Mouse (Mus musculus) stomach, embryonic 14.5 days (tissue): Measurements from ENCODE around the gene Smim6. TPM values are rescaled to one million over a fixed set of nuclear protein-coding genes. Genes with fewer than 3 reads are reported as not detected.

Experiments
- ATAC-seq: fragments of 200-750 bp; cut with Nextera tagmentation; 2 replicates; pipeline ENCODE4 v1.8.0; 2017; ENCODE audit warnings: low read depth, moderate TSS enrichment; ENCODE audit not compliant: insufficient number of reproducible peaks, insufficient read depth, low FRiP score
- H3K27ac ChIP-seq: fragments of 300-500 bp; sonication (generic); 2 replicates; pipeline ENCODE4 v1.5.1; 2014; ENCODE audit warnings: mild to moderate bottlenecking, low read length, moderate library complexity, mixed read lengths
- H3K27me3 ChIP-seq: fragments of 300-500 bp; sonication (generic); 2 replicates; pipeline ENCODE4 v1.6.1; 2014; ENCODE audit warnings: low read length, control low read depth, mixed read lengths; ENCODE audit not compliant: control insufficient read depth, insufficient read depth
- H3K36me3 ChIP-seq: fragments of 300-500 bp; sonication (generic); 2 replicates; pipeline ENCODE4 v1.6.1; 2014; ENCODE audit warnings: mild to moderate bottlenecking, control low read depth, low read length, moderate library complexity, mixed read lengths; ENCODE audit not compliant: control insufficient read depth, insufficient read depth
- H3K4me1 ChIP-seq: fragments of 300-500 bp; sonication (generic); 2 replicates; pipeline ENCODE4 v1.6.1; 2014; ENCODE audit warnings: low read length, control low read depth, mixed read lengths; ENCODE audit not compliant: control insufficient read depth, insufficient read depth
- H3K4me2 ChIP-seq: fragments of 300-500 bp; sonication (generic); replicated peaks from 2 replicates; pipeline ENCODE4 v1.6.1; 2014; ENCODE audit warnings: low read depth, low read length, control low read depth
- H3K4me3 ChIP-seq: fragments of 300-500 bp; sonication (generic); 2 replicates; pipeline ENCODE4 v1.5.1; 2014; ENCODE audit warnings: low read depth, low read length, control low read depth
- H3K9ac ChIP-seq: fragments of 300-500 bp; sonication (generic); replicated peaks from 2 replicates; pipeline ENCODE4 v1.6.1; 2014; ENCODE audit warnings: low read depth, mild to moderate bottlenecking, control low read depth, low read length, moderate library complexity, mixed read lengths
- H3K9me3 ChIP-seq: fragments of 300-500 bp; sonication (generic); 2 replicates; pipeline ENCODE4 v1.6.1; 2016; ENCODE audit warnings: low read depth, low read length, control low read depth; ENCODE audit not compliant: control insufficient read depth
- WGBS: fragments of 180-500 bp; shearing (Covaris S2); extraction: QIAGEN DNeasy Blood & Tissue Kit; methylation state at CpG from one replicate; pipeline ENCODE4 v1.1.7; 2014; 5-methylcytosine and 5-hydroxymethylcytosine counted together
- polyA plus RNA-seq: library from polyadenylated mRNA; unstranded; fragments of >200 nt; fragmentation: Nextera tagmentation; extraction: Ambion mirVana; gene quantifications from 2 replicates; pipeline ENCODE4 v1.2.1, GENCODE M21; 2014

The Smim6 gene
- polyA plus RNA-seq, 1 experiment from 2014 or later = 35.9 TPM

DNA sequence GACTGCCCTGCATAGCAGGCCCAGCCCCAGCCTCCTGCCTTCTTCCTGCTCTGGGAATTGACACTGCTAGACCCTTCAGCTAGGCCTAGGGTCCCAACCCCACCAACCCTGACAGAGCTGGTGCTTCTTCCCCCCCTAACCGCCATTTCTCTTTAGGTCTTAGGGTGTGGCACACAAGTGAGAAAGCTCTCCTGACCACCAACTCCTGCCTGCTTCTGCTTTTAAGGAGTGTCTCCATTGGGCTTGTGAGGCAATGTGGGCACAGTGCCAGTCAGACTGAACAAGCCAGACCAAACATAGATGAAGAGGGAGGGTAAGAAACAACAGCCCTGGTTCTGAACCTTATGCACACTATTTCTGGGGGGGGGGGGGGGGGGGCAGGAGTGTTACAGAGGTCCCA, 9.0 kb upstream of the Smim6 start:
- no peak for ATAC-seq
- Histone ChIP-seq H3K27me3 (no peaks in the 10 kb centered on the region), H3K4me3 (no peak overlapping the region), H3K9ac (no peak overlapping the region), H3K36me3 (no peaks in the 10 kb centered on the region), H3K4me1 (peaks cover 38% of the 10 kb centered on the region), H3K9me3 (no peaks in the 10 kb centered on the region), H3K27ac (peak overlapping the region; percentile 10; the same call in 1 of the 2 replicates), H3K4me2 (no peak overlapping the region)
- 81% methylated on average over 1 of the region's 1 CpGs for WGBS

DNA sequence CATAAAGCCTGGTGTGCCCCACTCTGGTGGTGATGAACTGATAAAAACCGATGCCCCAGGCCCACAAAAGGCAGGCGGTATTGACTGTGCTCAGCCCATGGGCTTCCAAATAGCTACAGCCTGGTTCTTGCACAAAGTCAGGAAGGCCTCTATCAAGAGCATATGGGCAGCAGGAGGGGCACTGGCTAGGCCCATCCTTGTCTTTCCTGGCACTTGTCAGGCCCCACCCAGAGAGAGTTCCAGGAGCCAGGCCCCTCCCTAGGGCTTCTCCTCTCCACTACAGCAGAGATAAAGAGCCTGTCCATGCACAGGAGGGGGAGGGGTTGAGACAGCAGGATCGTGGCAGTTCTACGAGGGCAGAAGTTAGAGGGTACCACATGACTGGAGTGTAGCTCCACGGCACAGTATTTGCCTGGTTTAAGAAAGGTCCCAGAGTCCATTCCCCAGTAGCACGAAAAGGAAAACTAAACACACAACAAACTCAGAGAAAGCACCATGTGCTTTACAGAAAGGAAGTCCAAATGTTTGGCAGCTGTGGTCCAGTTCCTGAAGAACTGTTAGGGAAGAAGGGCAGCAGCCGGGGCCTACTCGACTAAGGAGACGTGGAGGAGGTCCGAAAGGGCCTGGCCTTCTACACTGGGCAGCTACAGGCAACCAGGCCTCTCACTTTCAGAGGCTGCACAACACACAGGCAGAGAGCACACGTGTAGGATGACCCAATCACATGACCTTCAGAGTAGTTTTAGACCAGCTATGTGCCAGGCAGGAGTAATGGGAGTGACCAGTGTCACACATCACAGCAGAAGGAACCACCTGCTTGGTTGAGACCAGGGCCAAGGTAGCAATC, 8.2 kb upstream of the Smim6 start:
- no peaks in the 10 kb centered on the region for H3K27me3 ChIP-seq
- no peak overlapping the region for H3K4me2 ChIP-seq
- H3K4me3 ChIP-seq = no peak overlapping the region
- no peak overlapping the region for H3K9ac ChIP-seq
- 0 out of 2 replicates have a peak overlapping the region, but pooled peaks have one; percentile 81 for H3K27ac ChIP-seq
- H3K9me3 ChIP-seq = no peaks in the 10 kb centered on the region
- H3K4me1 ChIP-seq = peaks cover 38% of the 10 kb centered on the region
- peak; percentile 59; the same call in 1 of the 2 replicates for ATAC-seq
- WGBS = 51% methylated on average over 11 of the region's 11 CpGs
- H3K36me3 ChIP-seq = 0 out of 2 replicates have a peak, but pooled peaks cover 5% of the 10 kb centered on the region

GRCm38 (mm10) chr11:115904231-115904955, 7.4 kb upstream of the Smim6 start:
- no peak for ATAC-seq
- WGBS = 64% methylated on average over 8 of the region's 8 CpGs

DNA sequence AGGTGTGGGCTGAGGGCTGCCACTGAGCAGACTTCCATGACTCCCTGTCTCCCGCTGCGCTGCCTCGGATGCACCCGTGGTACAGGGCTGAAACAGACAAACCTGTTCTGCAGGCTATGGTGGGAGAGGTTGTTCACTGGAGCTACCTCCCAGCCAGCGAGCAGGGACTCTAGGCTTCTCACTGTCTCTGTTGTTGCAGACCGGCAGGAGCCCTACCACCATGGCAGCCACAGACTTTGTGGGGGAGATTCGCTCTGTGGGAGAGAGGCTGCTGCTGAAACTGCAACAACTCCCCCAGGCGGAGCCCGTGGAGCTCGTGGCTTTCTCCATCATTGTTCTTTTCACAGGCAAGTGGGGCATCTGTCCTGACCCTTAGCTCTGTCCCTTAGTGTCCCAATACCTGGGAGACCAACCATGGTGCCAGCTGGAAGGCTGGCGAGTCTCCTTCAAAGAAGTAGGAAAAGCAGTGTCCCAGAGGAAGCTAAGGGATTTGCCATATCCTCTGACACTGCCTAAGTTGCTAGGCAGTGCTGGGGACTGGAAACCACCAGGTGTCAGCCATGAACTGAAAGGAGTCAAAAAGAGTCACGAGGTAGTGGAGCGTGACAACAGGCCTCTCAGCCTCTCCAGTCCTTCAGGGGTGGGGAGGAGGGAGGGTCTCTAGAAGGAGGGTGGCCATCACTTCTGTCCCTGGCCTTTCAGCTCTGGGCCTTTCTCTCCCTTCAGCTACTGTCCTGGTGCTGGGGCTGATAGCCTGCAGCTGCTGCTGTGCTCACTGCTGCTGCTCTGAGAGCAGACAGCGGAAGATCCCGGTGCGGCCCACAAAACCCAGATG, 6.6 kb upstream of the Smim6 start:
- Histone ChIP-seq H3K27me3 (no peaks in the 10 kb centered on the region), H3K27ac (peak overlapping the region; percentile 81), H3K36me3 (0 out of 2 replicates have a peak, but pooled peaks cover 5% of the 10 kb centered on the region), H3K4me2 (no peak overlapping the region; the same call in 1 of the 2 replicates), H3K9me3 (no peaks in the 10 kb centered on the region), H3K4me3 (no peak overlapping the region), H3K9ac (no peak overlapping the region; the same call in 1 of the 2 replicates), H3K4me1 (peaks cover 31% of the 10 kb centered on the region)
- ATAC-seq = 0 out of 2 replicates have a peak, but pooled peaks have one; percentile 29
- 47% methylated on average over 16 of the region's 16 CpGs for WGBS

More at GRCm38 (mm10) chr11:115904231-115904955, 7.4 kb upstream of the Smim6 start:
- H3K9me3 ChIP-seq = no peaks in the 10 kb centered on the region
- H3K4me3 ChIP-seq = no peak overlapping the region
- peaks cover 38% of the 10 kb centered on the region for H3K4me1 ChIP-seq
- H3K27me3 ChIP-seq = no peaks in the 10 kb centered on the region
- no peak overlapping the region for H3K9ac ChIP-seq
- no peak overlapping the region; the same call in 1 of the 2 replicates for H3K4me2 ChIP-seq
- H3K36me3 ChIP-seq = 0 out of 2 replicates have a peak, but pooled peaks cover 5% of the 10 kb centered on the region
- H3K27ac ChIP-seq = peak overlapping the region; percentile 81

DNA sequence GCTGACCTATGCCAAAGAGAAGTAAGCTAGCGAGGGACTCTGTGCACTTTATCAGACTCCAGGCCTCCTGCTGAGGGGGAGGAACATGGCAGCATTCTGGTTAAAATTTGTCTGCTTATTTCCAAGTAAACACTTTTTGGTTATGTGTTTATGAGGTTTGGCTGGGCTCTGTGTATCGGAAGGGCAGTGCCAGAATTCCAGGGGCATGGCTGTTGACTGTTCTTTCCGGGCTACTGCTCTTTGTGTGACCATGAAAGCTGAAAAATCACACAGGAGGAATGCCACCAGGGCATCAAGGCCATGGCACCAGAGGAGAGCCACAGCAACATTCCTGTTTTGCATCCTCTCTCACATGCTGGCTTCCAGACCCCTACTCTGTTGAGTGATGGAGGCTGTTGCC, 5.7 kb upstream of the Smim6 start:
- Histone ChIP-seq H3K36me3 (0 out of 2 replicates have a peak, but pooled peaks cover 5% of the 10 kb centered on the region), H3K9ac (no peak overlapping the region), H3K9me3 (no peaks in the 10 kb centered on the region), H3K27ac (peak overlapping the region; percentile 81; the same call in 1 of the 2 replicates), H3K4me2 (no peak overlapping the region), H3K4me3 (no peak overlapping the region), H3K4me1 (peaks cover 27% of the 10 kb centered on the region), H3K27me3 (no peaks in the 10 kb centered on the region)
- 82% methylated on average over 3 of the region's 3 CpGs for WGBS
- no peak for ATAC-seq

- Histone ChIP-seq H3K9ac (no peak overlapping the region), H3K27ac (no peak overlapping the region), H3K4me2 (no peak overlapping the region), H3K4me3 (no peak overlapping the region), H3K27me3 (no peaks in the 10 kb centered on the region), H3K9me3 (no peaks in the 10 kb centered on the region), H3K36me3 (0 out of 2 replicates have a peak, but pooled peaks cover 5% of the 10 kb centered on the region), H3K4me1 (peaks cover 27% of the 10 kb centered on the region)
- 87% methylated on average over 5 of the region's 5 CpGs for WGBS
- ATAC-seq = no peak
Observed at GRCm38 (mm10) chr11:115906521-115906920, 5.3 kb upstream of the Smim6 start.

- ATAC-seq = peak; percentile 46; the same call in 1 of the 2 replicates
- Histone ChIP-seq H3K27me3 (no peaks in the 10 kb centered on the region), H3K4me3 (no peak overlapping the region), H3K9me3 (no peaks in the 10 kb centered on the region), H3K9ac (no peak overlapping the region), H3K36me3 (peaks cover 13% of the 10 kb centered on the region; the same call in 1 of the 2 replicates), H3K4me2 (no peak overlapping the region; the same call in 1 of the 2 replicates), H3K27ac (peak overlapping the region; percentile 93), H3K4me1 (0 out of 2 replicates have a peak, but pooled peaks cover 3% of the 10 kb centered on the region)
- 80% methylated on average over 5 of the region's 5 CpGs for WGBS
Observed at GRCm38 (mm10) chr11:115911134-115911561, 669 bp upstream of the Smim6 start.
